Comparison of ENCODE assay signal across 25 mouse cellular contexts in genomic region chr11:20780312-20780711, GRCm38 (mm10). TPM values are rescaled to one million over a fixed set of nuclear protein-coding genes. Genes with fewer than 3 reads are reported as not detected.
DNase-seq lines count a peak whose midpoint lies in the region; ATAC-seq and TF ChIP-seq lines count a peak whose summit lies in the region.
"Had no signal": no experiment of that assay in that cellular context is flagged by ENCODE, and none has a peak within 500 bp of the region (broad histone marks: within the 10 kb centered on the region; RNA-seq: fewer than 3 reads in every experiment).

No protein-coding gene starts in this region.

- no peaks in the 10 kb centered on the region for H3K4me1 ChIP-seq in limb, embryonic 11.5 days (ENCODE audit: control insufficient read depth, insufficient read depth, low read length)
- no peaks in the 10 kb centered on the region for H3K4me1 ChIP-seq in limb, embryonic 10.5 days
- no peaks in the 10 kb centered on the region for H3K4me1 ChIP-seq in kidney, adult 2 months (ENCODE audit: control insufficient read depth, insufficient read depth, low read length)
- H3K4me1 ChIP-seq: embryonic facial prominence, embryonic 10.5 days; embryonic facial prominence, embryonic 12.5 days; forebrain, embryonic 13.5 days; forebrain, embryonic 15.5 days had no signal

- no peak for TF ChIP-seq CTCF in kidney, adult 2 months (conservative IDR thresholded peaks at IDR 0.05; ENCODE audit: insufficient read depth, insufficient read length, low read depth, low read length)

- H3K9ac ChIP-seq in limb, embryonic 11.5 days (ENCODE audit: low read length): no peak overlapping the region
- H3K9ac ChIP-seq: embryonic facial prominence, embryonic 12.5 days; forebrain, embryonic 13.5 days; forebrain, embryonic 15.5 days; forebrain, postnatal 0 days had no signal

- H3K27me3 ChIP-seq in limb, embryonic 11.5 days (ENCODE audit: control insufficient read depth, insufficient read depth, low read length): no peaks in the 10 kb centered on the region
- H3K27me3 ChIP-seq in limb, embryonic 10.5 days (ENCODE audit: low read depth, poor library complexity, severe bottlenecking): no peaks in the 10 kb centered on the region
- no peaks in the 10 kb centered on the region for H3K27me3 ChIP-seq in kidney, adult 2 months (replicated peaks; ENCODE audit: control insufficient read depth, insufficient read depth, low read length)
- H3K27me3 ChIP-seq: CH12.LX; embryonic facial prominence, embryonic 12.5 days; forebrain, embryonic 13.5 days; forebrain, embryonic 15.5 days had no signal

- no peak overlapping the region for H3K4me3 ChIP-seq in limb, embryonic 11.5 days (ENCODE audit: low read depth, low read length)
- no peak overlapping the region for H3K4me3 ChIP-seq in limb, embryonic 10.5 days
- no peak overlapping the region for H3K4me3 ChIP-seq in kidney, adult 2 months (ENCODE audit: insufficient read depth, low read depth, low read length)
- H3K4me3 ChIP-seq: embryonic facial prominence, embryonic 10.5 days; embryonic facial prominence, embryonic 12.5 days; forebrain, embryonic 13.5 days; forebrain, embryonic 15.5 days had no signal

- 82% methylated on average over 4 of the region's 4 CpGs for WGBS in limb, embryonic 11.5 days
- WGBS in limb, embryonic 10.5 days: 85% methylated on average over 4 of the region's 4 CpGs
- WGBS in kidney, adult 2 months: 86% methylated on average over 4 of the region's 4 CpGs

- no peak overlapping the region for H3K27ac ChIP-seq in limb, embryonic 11.5 days (replicated peaks; ENCODE audit: low read depth, low read length)
- H3K27ac ChIP-seq in limb, embryonic 10.5 days: no peak overlapping the region
- H3K27ac ChIP-seq in kidney, adult 2 months (ENCODE audit: insufficient read depth, low read depth, low read length): no peak overlapping the region
- H3K27ac ChIP-seq: embryonic facial prominence, embryonic 10.5 days; embryonic facial prominence, embryonic 12.5 days; forebrain, embryonic 13.5 days; forebrain, embryonic 15.5 days had no signal

- no peak overlapping the region for H3K4me2 ChIP-seq in limb, embryonic 11.5 days (ENCODE audit: low read depth, severe bottlenecking)
- H3K4me2 ChIP-seq: embryonic facial prominence, embryonic 12.5 days; forebrain, embryonic 13.5 days; forebrain, embryonic 15.5 days had no signal

- H3K36me3 ChIP-seq in limb, embryonic 11.5 days (ENCODE audit: control insufficient read depth, insufficient read depth, low read length): no peaks in the 10 kb centered on the region
- no peaks in the 10 kb centered on the region for H3K36me3 ChIP-seq in limb, embryonic 10.5 days
- H3K36me3 ChIP-seq in kidney, adult 2 months (ENCODE audit: control insufficient read depth, insufficient read depth, low read length): no peaks in the 10 kb centered on the region
- H3K36me3 ChIP-seq: embryonic facial prominence, embryonic 10.5 days; embryonic facial prominence, embryonic 12.5 days; forebrain, embryonic 15.5 days; G1E had no signal

- peak; percentile 7 for DNase-seq in limb, embryonic 11.5 days (ENCODE audit: low spot score)
- DNase-seq in limb, embryonic 10.5 days (ENCODE audit: low spot score): no peak
- peak; percentile 80 for DNase-seq in 416B (ENCODE audit: low read depth)
- DNase-seq in kidney, adult 2 months: no peak
- DNase-seq in layer of hippocampus, postnatal 36 days: no peak
- DNase-seq: adrenal gland, adult 8-10 months; adrenal gland, postnatal 14 days; adrenal gland, postnatal 36 days; B cell, adult 2 months; cerebellum, adult 11-12 months; cerebellum, adult 2 months; cerebellum, adult 9-10 months; cerebellum, postnatal 14 days; cerebellum, postnatal 36 days; forebrain, postnatal 0 days had no signal

- no peaks in the 10 kb centered on the region for H3K9me3 ChIP-seq in limb, embryonic 11.5 days (ENCODE audit: control insufficient read depth, low read length)
- H3K9me3 ChIP-seq in limb, embryonic 10.5 days (replicated peaks): no peaks in the 10 kb centered on the region
- H3K9me3 ChIP-seq: embryonic facial prominence, embryonic 12.5 days; forebrain, embryonic 15.5 days had no signal

- TF ChIP-seq POLR2A in kidney, adult 2 months (IDR thresholded peaks at IDR 0.05; ENCODE audit: low read depth, low read length): no peak

- ATAC-seq in limb, embryonic 11.5 days (ENCODE audit: insufficient number of reproducible peaks, low FRiP score, low TSS enrichment, low read depth): no peak
- 0 out of 2 replicates have a peak, but pooled peaks have one; percentile 34 for ATAC-seq in common myeloid progenitor, adult 5-6 weeks (replicated peaks; ENCODE audit: low read depth, poor library complexity, severe bottlenecking)
- ATAC-seq: activated CD4-positive, CD25-positive, alpha-beta regulatory T cell, adult 4 months; CD4-positive, CD25-positive, alpha-beta regulatory T cell, adult 4 months; forebrain, embryonic 13.5 days; forebrain, embryonic 15.5 days; forebrain, postnatal 0 days; Patski had no signal

RNA-seq across cellular contexts. Expression of gene Aftph, which starts 38.9 kb away (rescaled TPM):
- 16.5 and 19.0 TPM in 2 replicates for polyA plus RNA-seq in limb, embryonic 11.5 days (2014; fragmentation: Nextera tagmentation; extraction: Ambion mirVana)
- 14.9 and 15.8 TPM in 2 replicates for polyA plus RNA-seq in limb, embryonic 10.5 days (2016; fragmentation: Nextera tagmentation; extraction: Ambion mirVana)
- 60.1 and 65.0 TPM in 2 replicates for total RNA-seq in common myeloid progenitor, adult 5-6 weeks (2017)
- polyA plus RNA-seq in kidney, adult 2 months (2012; rRNA removed): 72.8 and 78.8 TPM in 2 replicates
- total RNA-seq in layer of hippocampus, postnatal 36 days (2021): 10 to 100 TPM; 81.5 to 82.5 TPM

RNA-seq across cellular contexts. Expression of gene Lgalsl, which starts 50.5 kb away (rescaled TPM):
- 28.1 and 29.6 TPM in 2 replicates for polyA plus RNA-seq in limb, embryonic 11.5 days (2014; fragmentation: Nextera tagmentation; extraction: Ambion mirVana)
- 29.8 and 31.3 TPM in 2 replicates for polyA plus RNA-seq in limb, embryonic 10.5 days (2016; fragmentation: Nextera tagmentation; extraction: Ambion mirVana)
- 3.6 and 4.4 TPM in 2 replicates for total RNA-seq in common myeloid progenitor, adult 5-6 weeks (2017)
- 6.2 and 8.5 TPM in 2 replicates for polyA plus RNA-seq in kidney, adult 2 months (2012; rRNA removed)
- 10 to 100 TPM; 80.7 to 82.0 TPM for total RNA-seq in layer of hippocampus, postnatal 36 days (2021)
- polyA plus RNA-seq: G1E had no signal

Comparison
In these comparisons a context has a peak if more than half of its experiments do, and no peak if none do; other contexts are left out.
1. DNase-seq: peak in limb, embryonic 11.5 days (single experiment) and 416B (single experiment); none in limb, embryonic 10.5 days (single experiment), kidney, adult 2 months (single experiment) and layer of hippocampus, postnatal 36 days (0 of 2).